Mouse (Mus musculus): ENCODE measurements around the gene Crygs. TPM values are rescaled to one million over a fixed set of nuclear protein-coding genes. Genes with fewer than 3 reads are reported as not detected.
A peak's percentile ranks its signal among the peaks of the same experiment; 100 is the strongest.

The Crygs gene
- not detected in 2 replicates for total RNA-seq (2017)

DNA sequence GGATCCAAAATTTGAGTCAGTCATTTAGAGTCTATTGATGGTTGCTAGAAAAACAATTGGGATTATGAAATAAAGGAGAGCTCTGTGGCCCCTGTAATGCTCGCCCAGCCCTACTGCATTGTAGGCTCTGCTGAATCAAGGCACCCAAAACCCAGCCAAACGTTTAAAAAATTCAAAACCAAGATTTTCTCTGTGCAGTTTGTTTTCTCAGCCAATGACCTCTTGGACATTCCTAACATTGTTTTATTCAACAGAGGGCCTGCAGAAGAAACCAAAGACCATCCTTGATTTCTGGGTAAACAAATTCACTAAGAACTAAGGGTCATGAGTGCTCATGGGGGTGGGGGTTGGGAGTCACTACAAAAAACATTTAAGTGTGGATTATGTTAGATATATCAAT lies at the start of gene Crygs:
Gene Crygs (minus strand): TSS at position 101 of the 400 bp plus-strand sequence.
- no peak for ATAC-seq (ENCODE audit: extremely low read depth, insufficient number of reproducible peaks, low FRiP score, poor library complexity, severe bottlenecking)

DNA sequence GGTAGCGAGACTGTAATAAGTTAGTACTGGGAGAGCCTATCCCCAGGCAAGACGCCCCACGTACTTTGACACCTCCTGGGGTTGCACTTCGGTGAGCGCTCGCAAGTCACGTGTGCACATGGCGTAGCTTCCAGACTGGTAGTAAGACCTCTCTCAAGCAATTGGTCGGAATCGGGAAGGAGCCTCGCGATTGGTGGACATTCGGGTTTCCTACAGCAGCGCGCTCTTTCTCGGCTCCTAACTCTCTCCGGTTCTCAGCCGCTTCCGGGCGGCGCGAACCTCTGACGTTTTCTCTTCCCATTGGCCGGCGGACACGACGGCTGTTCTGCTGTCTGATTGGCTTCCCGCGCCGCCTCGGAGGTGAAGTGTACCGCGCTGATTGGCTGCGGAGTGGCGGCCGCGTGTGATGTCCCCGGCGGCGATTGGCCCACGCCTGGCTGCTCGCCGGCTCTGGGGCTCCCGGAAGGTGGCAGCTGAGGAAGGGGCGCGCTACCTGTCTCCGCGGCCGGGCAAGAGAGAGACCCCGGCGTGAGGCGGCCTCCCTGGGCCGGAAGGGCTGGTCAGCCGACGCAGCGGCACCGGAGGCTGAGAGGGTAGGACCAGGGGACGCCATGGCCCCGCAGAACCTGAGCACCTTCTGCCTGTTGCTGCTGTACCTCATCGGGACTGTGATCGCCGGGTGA lies 46.2 kb upstream of the Crygs start, which contains the start of the genes Tbccd1 and Dnajb11:
Gene Tbccd1 (minus strand): TSS at position 239 of the 683 bp plus-strand sequence.
Gene Dnajb11 (plus strand): TSS at position 415 of the 683 bp plus-strand sequence.
- peak; percentile 97 for ATAC-seq (ENCODE audit: extremely low read depth, insufficient number of reproducible peaks, low FRiP score, poor library complexity, severe bottlenecking)

DNA sequence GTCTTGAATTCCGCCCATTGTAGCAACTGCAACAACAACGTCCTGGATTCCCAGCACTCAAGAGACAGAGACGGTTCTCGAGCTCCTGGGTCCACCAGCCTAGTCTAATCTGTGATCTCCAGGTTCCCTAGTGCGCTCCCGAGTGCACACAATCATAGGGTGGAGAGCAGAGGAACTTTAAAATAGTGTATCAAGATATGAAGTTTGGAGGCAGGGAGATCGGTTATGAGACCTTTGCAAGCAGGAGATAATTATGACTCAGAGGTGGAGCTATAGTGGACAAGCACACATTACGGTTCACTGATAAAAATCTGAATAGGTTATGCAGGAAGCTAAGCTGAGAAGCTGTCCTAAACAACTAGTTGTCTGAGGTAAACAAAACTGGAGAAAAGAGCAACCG lies 45.4 kb upstream of the Crygs start:
- no peak for ATAC-seq (ENCODE audit: extremely low read depth, insufficient number of reproducible peaks, low FRiP score, poor library complexity, severe bottlenecking)

DNA sequence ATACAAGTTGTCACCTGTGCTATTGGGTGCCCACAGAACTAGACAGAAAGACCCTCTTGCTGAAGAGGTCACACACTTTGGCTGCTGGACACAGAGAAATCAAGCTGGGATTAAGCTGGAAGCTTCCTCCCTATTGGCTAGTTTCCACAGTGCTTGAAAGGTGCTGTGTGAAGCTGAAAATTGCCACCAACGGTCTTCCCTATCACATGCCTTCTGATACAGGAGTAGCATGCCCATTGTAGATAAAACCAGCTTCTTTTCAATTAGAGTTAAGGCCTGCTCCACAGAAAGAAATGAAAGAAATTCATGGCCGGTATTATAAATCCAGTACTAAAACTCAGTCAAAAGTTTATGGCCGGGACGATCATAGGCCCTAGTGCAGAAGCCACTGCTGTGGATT lies 41.3 kb upstream of the Crygs start:
- no peak for ATAC-seq (ENCODE audit: extremely low read depth, insufficient number of reproducible peaks, low FRiP score, poor library complexity, severe bottlenecking)

DNA sequence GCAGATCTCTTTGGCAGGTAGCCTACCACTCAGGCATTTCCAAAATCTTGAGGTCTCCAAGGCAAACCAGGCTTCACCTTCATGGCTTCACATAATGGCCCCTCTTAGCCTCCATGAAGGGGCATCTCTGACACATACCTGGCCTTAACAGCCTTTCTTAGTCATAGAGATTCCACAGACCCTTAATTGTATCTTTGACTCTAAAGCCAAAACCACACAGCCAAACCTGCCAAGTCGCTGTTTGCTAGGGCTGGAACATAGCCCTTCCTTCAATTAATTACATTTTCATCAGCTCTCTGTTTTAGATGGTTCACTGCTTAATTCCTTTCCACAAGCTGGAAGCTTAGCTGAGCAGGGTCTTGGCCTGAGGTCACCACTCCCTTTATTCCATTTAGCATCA lies 37.0 kb upstream of the Crygs start:
- no peak for ATAC-seq (ENCODE audit: extremely low read depth, insufficient number of reproducible peaks, low FRiP score, poor library complexity, severe bottlenecking)

DNA sequence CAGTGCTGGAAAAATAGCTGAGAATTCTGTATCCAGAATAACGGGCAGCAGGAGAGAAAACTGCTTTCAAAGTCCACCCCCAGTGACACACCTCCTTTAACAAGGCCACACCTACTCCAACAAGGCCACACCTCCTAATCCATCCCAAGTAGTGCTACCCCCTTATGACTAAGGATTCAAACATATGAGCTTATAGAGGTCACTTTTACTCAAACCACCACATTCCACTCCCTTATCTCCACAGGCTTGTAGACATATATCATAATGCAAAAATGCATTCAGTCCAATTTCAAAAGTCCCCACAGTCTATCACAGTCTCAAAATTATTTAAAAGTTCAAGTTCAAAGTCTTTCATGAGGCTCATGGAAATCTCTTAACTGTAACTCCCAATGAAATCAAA lies 36.3 kb upstream of the Crygs start:
- no peak for ATAC-seq (ENCODE audit: extremely low read depth, insufficient number of reproducible peaks, low FRiP score, poor library complexity, severe bottlenecking)

DNA sequence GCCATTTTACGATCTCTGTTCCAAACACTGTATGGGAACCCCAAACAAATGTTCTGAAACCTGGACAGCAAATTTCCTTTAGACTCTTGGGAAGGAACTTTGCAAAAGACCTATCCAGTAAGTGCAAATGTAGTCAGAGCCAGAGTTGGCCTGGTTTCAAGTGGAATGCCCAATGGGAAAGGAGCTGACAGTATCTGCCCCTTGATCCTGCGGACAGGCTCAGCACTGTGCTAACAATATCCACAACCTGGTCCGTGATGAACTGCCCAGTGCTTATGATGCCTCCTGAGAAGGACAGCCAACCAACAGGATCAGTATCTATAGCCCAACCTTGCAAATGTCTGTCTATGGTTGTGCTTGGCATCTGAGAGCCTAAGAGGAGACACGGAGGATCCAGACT lies 34.1 kb upstream of the Crygs start:
- ATAC-seq (ENCODE audit: extremely low read depth, insufficient number of reproducible peaks, low FRiP score, poor library complexity, severe bottlenecking), result no peak

DNA sequence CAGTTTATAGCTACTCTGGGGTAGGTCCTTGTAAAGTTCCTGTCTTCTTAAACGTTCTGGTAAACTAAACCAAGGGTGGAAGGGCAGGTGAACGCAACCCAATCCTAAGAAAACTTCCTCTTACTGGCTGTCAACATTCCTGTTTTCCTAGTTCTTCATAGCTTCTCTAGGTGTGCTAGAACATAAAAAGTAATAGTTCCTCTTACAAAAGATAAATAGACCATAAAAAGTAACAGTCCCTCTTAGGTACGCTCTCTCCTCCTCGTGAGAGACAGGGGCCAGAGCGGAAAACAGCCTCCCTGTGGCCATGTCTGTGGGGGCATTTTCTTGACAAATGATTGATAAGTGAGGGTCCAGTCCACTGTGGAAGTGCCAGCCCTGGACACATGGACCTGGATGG lies 33.5 kb upstream of the Crygs start:
- ATAC-seq (ENCODE audit: extremely low read depth, insufficient number of reproducible peaks, low FRiP score, poor library complexity, severe bottlenecking), result no peak

DNA sequence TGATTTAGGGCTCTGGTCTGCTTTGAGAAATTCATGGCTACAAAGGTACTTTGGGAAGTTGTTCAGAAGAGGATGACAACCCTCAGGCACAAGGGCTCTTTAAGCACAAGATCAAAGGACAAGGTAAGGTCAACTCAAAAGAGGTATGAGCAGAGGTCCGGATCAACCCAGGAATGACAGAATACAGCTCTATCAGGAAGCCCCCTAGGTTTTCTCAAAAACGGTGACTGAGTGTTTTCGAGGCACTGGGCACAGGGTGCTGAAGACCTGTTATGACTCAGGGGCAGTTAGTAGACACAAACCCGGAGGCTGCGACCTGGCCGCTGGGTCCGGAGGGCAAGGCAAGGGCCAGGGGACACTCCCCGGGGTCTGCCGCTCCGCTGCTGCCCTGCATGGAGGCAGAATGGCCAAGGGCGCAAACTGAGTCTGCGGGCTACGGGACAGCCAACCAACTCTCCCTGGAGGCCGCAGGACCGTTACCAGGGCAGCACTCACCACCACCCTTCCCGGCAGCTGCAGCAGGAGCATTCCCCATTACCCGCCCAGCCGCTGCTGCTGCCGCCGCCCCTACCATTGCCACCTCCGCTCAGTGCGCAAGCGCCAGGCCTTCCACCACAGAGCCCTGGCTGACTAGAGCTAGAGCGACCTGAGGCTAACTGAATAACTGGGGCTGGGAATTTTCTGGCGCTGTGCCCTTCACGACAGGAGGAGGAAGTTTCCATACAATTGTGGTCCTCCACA lies 32.9 kb upstream of the Crygs start:
- no peak for ATAC-seq (ENCODE audit: extremely low read depth, insufficient number of reproducible peaks, low FRiP score, poor library complexity, severe bottlenecking)

DNA sequence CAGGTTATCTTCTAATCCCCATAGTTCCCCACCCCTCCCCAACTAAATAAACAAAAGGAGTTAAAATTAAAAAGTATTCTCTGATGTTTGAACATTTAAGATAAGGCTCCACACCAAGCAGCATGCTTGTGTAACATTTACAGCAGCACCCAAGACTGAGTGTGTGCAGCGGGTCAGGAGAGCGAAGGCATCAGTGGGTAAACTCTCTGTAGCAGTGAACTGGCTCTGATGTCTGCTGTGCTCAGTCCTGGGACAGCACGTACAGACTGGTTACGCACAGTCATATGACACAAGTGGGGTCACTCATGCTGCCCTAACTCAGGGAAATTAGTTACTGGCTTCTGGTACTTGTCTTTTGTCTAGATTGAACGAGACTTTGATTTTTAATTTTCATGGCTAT lies 31.5 kb upstream of the Crygs start:
- ATAC-seq (ENCODE audit: extremely low read depth, insufficient number of reproducible peaks, low FRiP score, poor library complexity, severe bottlenecking), result no peak

DNA sequence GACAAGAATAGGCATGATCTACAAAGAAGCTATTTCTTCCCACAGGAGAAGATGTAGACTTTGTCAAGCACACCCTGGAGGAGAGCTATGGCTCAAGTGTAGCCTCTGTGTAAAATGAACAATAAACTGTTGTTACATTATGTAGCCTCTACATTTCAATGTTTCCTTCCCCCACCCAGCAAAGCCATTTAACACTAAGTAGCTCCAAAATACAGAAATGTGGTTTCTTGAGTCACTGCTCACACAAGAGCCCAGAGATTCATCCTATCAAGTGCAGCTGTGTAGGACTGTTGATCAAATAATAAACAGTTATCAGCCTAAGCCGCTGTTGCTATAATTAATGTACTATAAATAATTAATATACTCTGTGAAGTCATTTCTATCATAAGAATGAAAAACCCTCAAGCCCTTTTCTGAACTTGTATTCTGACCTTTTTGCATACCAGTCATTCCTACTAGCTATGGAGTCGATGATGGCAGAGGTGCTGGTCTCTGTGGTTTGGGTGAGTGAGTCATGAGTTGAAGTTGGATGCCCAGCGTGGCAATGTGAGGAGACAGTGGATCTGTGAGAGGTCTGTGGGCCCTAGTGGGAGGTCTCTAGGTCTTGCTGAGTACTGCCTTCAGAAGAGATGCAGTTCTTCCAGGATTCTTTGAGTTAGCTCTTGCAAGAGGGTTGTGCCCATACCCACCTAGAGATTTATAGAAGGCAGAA lies 27.9 kb upstream of the Crygs start:
- no peak for ATAC-seq (ENCODE audit: extremely low read depth, insufficient number of reproducible peaks, low FRiP score, poor library complexity, severe bottlenecking)

DNA sequence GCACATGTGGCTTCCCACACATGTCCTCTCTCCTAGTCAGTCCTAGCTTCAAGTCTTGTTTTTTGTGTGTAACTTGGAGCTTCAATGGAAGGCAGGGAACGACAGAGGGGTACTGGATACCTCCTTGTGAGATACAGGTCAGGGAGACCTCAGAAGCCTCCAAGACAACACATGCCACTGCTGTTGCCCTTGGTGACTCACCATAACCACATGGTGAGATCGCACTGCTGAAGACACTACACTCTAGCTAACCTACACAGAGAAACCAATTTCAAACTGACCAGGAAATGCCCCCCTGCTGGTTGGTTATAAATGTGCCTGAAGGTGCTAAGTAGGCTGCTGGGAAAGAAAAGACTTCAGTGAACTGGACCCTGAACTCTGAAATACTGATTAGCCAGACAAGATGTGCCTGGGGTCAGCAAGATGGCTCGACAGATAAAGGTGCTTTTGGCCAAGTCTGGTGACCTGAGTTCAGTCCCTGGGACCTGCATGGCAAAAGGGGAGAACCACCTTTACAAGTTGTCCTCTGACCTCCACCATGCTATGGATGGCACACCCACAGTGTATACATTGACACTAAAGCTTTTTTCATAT lies 21.7 kb upstream of the Crygs start:
- no peak for ATAC-seq (ENCODE audit: extremely low read depth, insufficient number of reproducible peaks, low FRiP score, poor library complexity, severe bottlenecking)

DNA sequence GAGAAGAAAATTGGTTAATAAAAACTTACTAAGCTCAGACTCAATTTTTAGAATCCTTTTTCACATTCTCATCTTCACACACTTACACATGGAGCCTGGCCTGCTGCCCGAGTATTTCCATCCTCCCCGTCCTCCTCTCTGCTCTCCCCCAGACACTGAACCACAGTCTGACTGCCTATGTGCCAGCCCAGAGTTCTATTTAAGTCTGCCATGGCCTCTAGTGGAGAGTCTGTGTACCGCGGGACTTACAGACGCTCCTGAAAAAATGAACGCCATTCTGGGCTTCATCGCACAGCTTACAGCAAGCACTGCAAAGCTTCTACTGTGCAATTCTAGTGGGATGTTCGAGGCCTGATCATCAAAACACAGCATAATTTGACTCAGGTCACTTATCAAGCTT lies 9.4 kb upstream of the Crygs start:
- no peak for ATAC-seq (ENCODE audit: extremely low read depth, insufficient number of reproducible peaks, low FRiP score, poor library complexity, severe bottlenecking)

DNA sequence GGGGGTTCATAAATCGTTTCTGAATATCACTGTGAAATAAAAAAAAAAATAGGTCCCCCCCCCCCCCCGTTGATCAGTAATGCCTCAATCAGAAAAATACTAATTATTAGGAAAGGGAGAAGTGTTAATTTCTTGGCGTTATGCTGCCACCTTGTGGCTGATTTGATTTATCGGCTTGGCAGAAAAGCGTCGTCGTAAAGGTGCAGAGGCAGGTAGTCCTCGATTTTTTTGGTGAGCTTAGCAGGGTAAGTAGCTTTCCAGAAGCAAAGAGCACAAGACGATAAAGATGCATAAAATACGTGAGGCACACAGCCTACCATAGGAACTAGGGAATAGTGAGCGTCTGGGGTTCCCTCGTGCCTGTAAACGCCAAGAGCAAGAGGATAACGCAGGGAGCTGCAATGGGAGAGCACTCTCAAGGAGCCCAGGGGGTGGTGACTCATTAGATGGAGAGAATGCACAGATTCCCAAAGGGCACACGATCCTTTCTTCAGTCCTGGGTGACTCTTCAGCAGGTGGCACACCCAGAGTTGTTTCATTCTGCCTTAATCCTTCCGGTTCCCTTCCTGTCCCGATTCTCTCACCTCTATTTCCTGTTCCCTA lies 3.8 kb downstream of the Crygs start:
- ATAC-seq (ENCODE audit: extremely low read depth, insufficient number of reproducible peaks, low FRiP score, poor library complexity, severe bottlenecking), result peak; percentile 44; the same call in 1 of the 2 replicates

DNA sequence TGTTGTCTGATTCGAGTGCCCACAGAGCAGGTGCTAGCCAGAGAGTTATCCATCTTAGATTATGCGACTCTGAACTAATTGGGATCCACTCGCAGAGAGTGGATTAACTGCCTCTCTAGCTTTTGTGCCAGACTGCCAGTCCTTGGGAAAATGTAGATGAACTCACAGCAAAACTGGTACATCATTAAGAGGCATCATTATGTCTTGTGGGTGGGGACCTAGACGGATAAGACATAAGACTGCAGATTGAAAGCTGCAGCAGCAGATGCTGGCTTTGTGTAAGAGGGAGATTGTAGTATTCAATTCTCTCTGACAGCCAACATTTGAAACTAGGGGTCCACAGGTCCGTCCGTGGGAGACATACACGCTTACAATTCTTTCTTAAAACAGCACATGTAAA lies 8.6 kb downstream of the Crygs start:
- no peak for ATAC-seq (ENCODE audit: extremely low read depth, insufficient number of reproducible peaks, low FRiP score, poor library complexity, severe bottlenecking)

DNA sequence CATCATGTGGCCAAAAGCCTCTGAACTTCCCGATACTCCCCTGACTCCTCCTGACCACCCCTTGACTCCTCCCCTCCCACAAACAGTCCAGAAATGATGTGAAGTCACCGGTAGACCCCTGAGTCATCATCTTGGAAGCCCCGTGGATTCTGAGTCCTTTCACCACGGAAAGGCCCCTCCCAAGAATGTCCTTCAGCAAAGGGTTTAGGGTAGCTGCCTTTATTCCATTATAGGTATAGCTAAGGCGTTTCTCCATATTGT lies 10.6 kb downstream of the Crygs start:
- ATAC-seq (ENCODE audit: extremely low read depth, insufficient number of reproducible peaks, low FRiP score, poor library complexity, severe bottlenecking), result no peak

DNA sequence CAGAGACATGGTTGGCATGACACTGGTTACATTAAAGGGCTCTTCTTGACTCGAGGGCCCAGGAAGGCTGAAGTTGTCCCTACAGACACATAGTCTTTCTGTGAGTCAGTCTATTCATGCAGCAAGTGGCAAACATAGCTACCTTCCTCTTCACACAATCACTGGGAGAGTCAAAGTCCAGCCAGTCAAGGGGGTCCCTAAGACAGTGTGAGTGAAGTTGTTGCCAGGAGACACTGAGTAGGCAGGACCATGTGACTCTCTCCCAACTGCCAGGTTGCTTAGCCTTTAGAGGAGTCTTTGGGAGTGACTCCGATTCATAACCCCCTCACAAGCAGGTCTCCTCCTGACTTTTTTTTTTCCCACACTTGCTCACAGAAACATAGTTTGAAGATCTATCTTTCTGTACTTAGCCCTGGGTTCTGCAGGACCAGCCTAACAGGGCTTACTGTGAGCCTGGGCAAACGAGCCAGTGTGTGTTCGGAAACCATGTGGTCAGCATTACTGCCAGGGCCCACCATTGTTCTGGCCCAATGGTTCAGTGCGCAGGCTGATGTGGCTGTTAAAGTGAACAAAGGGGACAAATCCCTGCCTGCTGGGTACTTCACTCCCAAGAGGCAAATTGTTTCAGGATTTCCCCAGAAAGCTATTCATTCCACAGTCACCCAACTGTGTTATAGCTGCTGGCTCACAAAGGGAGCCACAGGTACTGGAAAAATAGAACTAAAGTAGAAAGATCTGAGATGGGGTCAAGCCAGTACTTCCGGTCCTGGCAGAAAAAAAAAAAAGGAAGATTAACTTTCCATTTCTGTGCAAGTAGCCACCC lies 11.1 kb downstream of the Crygs start:
- no peak for ATAC-seq (ENCODE audit: extremely low read depth, insufficient number of reproducible peaks, low FRiP score, poor library complexity, severe bottlenecking)

DNA sequence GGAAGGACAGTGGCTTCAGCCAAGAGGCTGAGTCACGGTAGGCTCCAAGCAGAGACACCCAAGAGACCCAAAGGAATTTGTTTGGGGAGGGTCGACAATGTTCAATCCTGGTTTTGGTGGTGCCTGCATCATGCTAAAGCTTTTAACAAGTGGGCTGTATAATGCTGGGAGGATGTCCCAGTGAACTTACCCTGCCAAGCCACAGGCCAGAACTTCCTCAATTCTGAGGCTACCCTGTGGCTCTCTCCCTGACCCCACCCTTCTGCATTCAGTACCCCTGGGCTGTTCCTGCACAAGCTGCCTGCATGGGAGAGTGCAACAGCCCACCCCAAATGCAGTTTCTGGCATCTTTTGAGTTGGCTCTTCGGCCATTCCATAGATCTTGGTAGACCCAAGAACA lies 12.9 kb downstream of the Crygs start:
- no peak for ATAC-seq (ENCODE audit: extremely low read depth, insufficient number of reproducible peaks, low FRiP score, poor library complexity, severe bottlenecking)

DNA sequence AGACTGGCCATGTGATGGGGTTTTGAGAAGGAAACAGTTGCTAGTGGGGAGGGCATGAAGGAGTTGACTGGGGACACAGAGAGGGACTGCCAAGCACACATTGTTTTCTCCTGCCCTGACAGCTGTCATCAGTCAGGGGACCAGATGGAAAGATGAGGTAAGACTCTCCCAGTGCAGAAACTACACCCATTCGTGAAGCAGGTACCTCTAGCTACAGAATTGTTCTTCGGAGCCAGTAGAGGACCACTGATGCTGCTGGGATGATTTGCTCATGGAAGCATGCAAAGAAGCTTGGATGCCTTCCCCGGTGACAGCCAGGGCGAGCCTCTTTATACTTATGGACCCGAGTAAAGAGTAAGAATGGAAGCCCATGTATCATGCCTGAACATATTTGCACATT lies 13.9 kb downstream of the Crygs start:
- no peak for ATAC-seq (ENCODE audit: extremely low read depth, insufficient number of reproducible peaks, low FRiP score, poor library complexity, severe bottlenecking)

All from neutrophil, adult 5-6 weeks (primary cell).